In the genomic region with DNA sequence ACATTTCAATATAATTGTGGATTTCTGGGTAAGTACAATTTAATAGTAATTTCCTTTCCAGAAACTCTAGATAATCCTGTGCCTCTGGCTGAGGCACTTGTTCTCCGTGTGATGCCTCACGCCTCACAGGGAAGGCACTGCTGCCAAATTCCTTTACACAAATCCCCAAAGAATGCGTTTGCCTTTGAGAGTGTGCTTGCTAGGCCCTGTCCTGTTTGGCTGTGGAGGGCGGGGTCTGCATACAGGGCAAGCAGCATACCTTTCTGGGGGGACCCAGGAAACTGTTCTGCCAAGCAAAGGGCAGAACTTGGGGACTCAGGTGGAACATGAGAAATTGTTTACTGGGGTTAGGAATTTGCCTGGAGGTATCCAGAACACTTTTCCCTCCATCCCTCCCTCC, we compare ENCODE assay signal across 16 mouse cellular contexts. TPM values are rescaled to one million over a fixed set of nuclear protein-coding genes. Genes with fewer than 3 reads are reported as not detected.
DNase-seq lines count a peak whose midpoint lies in the region; ATAC-seq lines count a peak whose summit lies in the region.
"Had no signal": no experiment of that assay in that cellular context is flagged by ENCODE, and none has a peak within 500 bp of the region (broad histone marks: within the 10 kb centered on the region; RNA-seq: fewer than 3 reads in every experiment).

No protein-coding gene starts in this region.

- no peaks in the 10 kb centered on the region for H3K27me3 ChIP-seq in kidney, embryonic 14.5 days (ENCODE audit: control insufficient read depth, insufficient read depth, low read length)
- H3K27me3 ChIP-seq in embryonic facial prominence, embryonic 10.5 days (replicated peaks; ENCODE audit: low read depth, poor library complexity, severe bottlenecking) = no peaks in the 10 kb centered on the region
- H3K27me3 ChIP-seq in stomach, embryonic 16.5 days (ENCODE audit: control insufficient read depth, insufficient read depth, low read length) = no peaks in the 10 kb centered on the region

- no peak overlapping the region for H3K4me3 ChIP-seq in kidney, embryonic 14.5 days (ENCODE audit: low read length)
- no peak overlapping the region for H3K4me3 ChIP-seq in embryonic facial prominence, embryonic 10.5 days
- no peak overlapping the region for H3K4me3 ChIP-seq in stomach, embryonic 16.5 days (replicated peaks; ENCODE audit: low read length)
- H3K4me3 ChIP-seq: embryonic facial prominence, embryonic 12.5 days; heart, embryonic 10.5 days had no signal

- H3K4me1 ChIP-seq in kidney, embryonic 14.5 days (ENCODE audit: control insufficient read depth, insufficient read depth, low read length) = no peaks in the 10 kb centered on the region
- peaks cover 12% of the 10 kb centered on the region for H3K4me1 ChIP-seq in embryonic facial prominence, embryonic 10.5 days
- H3K4me1 ChIP-seq in stomach, embryonic 16.5 days (ENCODE audit: control insufficient read depth, insufficient read depth, low read length) = no peaks in the 10 kb centered on the region
- H3K4me1 ChIP-seq: heart, embryonic 10.5 days had no signal

- no peaks in the 10 kb centered on the region for H3K9me3 ChIP-seq in kidney, embryonic 14.5 days (ENCODE audit: control insufficient read depth, low read length)
- no peaks in the 10 kb centered on the region for H3K9me3 ChIP-seq in embryonic facial prominence, embryonic 10.5 days
- H3K9me3 ChIP-seq in stomach, embryonic 16.5 days (replicated peaks; ENCODE audit: control insufficient read depth, low read length) = no peaks in the 10 kb centered on the region
- H3K9me3 ChIP-seq: embryonic facial prominence, embryonic 12.5 days; heart, embryonic 10.5 days had no signal

- H3K27ac ChIP-seq in kidney, embryonic 14.5 days (ENCODE audit: low read depth, low read length) = no peak overlapping the region
- no peak overlapping the region for H3K27ac ChIP-seq in embryonic facial prominence, embryonic 10.5 days (replicated peaks)
- H3K27ac ChIP-seq in stomach, embryonic 16.5 days (ENCODE audit: low read length) = peak overlapping the region; percentile 41; the same call in 1 of the 2 replicates
- H3K27ac ChIP-seq: embryonic facial prominence, embryonic 12.5 days; heart, embryonic 10.5 days; hindbrain, postnatal 0 days had no signal

- no peak overlapping the region for H3K9ac ChIP-seq in kidney, embryonic 14.5 days (ENCODE audit: low read depth, low read length)
- no peak overlapping the region for H3K9ac ChIP-seq in stomach, embryonic 16.5 days (ENCODE audit: low read length)
- H3K9ac ChIP-seq: embryonic facial prominence, embryonic 12.5 days had no signal

- 35% methylated on average over 4 of the region's 4 CpGs for WGBS in kidney, embryonic 14.5 days
- WGBS in embryonic facial prominence, embryonic 10.5 days = 16% methylated on average over 4 of the region's 4 CpGs
- 19% methylated on average over 4 of the region's 4 CpGs for WGBS in stomach, embryonic 16.5 days

- no peak overlapping the region for H3K4me2 ChIP-seq in kidney, embryonic 14.5 days (replicated peaks; ENCODE audit: low read depth, low read length)
- no peak overlapping the region for H3K4me2 ChIP-seq in stomach, embryonic 16.5 days (ENCODE audit: low read depth, low read length)
- H3K4me2 ChIP-seq: embryonic facial prominence, embryonic 12.5 days had no signal

- ATAC-seq in kidney, embryonic 14.5 days (ENCODE audit: low FRiP score, low TSS enrichment) = no peak
- peak; percentile 40; the same call in 1 of the 2 replicates for ATAC-seq in stomach, embryonic 16.5 days (ENCODE audit: insufficient read depth, low FRiP score)
- ATAC-seq: CD4-positive, CD25-positive, alpha-beta regulatory T cell, adult 4 months; forebrain, embryonic 16.5 days; hindbrain, postnatal 0 days had no signal

- no peaks in the 10 kb centered on the region for H3K36me3 ChIP-seq in kidney, embryonic 14.5 days (ENCODE audit: control insufficient read depth, insufficient read depth, low read length)
- H3K36me3 ChIP-seq in embryonic facial prominence, embryonic 10.5 days (replicated peaks) = no peaks in the 10 kb centered on the region
- H3K36me3 ChIP-seq in stomach, embryonic 16.5 days (ENCODE audit: control insufficient read depth, insufficient read depth, low read length) = no peaks in the 10 kb centered on the region
- H3K36me3 ChIP-seq: embryonic facial prominence, embryonic 12.5 days; heart, embryonic 10.5 days had no signal

- peak; percentile 18 for DNase-seq in kidney, postnatal 10 days
- DNase-seq in urinary bladder, postnatal 14 days (ENCODE audit: low spot score) = peak; percentile 41
- no peak for DNase-seq in urinary bladder, postnatal 36 days (ENCODE audit: low spot score in 2 of 2)
- DNase-seq in embryonic facial prominence, embryonic 10.5 days (ENCODE audit: low spot score) = peak; percentile 30
- DNase-seq in heart, adult 9 months (ENCODE audit: low spot score in 2 of 2) = no peak
- DNase-seq in cerebellum, adult 8-10 months = no peak
- DNase-seq: gastrocnemius, postnatal 10 days; thymus, adult 18-20 months had no signal

RNA-seq across cellular contexts. Expression of gene Scel, which starts 12.2 kb away (rescaled TPM):
- polyA plus RNA-seq in kidney, embryonic 14.5 days (2014; fragmentation: Nextera tagmentation; extraction: Ambion mirVana) = 1.2 and 2.0 TPM in 2 replicates
- 0.10 and 0.14 TPM in 2 replicates for polyA plus RNA-seq in embryonic facial prominence, embryonic 10.5 days (2016; fragmentation: Nextera tagmentation; extraction: Ambion mirVana)
- 31.9 and 49.3 TPM in 2 replicates for polyA plus RNA-seq in stomach, embryonic 16.5 days (2015; fragmentation: Nextera tagmentation; extraction: Ambion mirVana)
- polyA plus RNA-seq: forebrain, embryonic 16.5 days; liver, adult 2 months had no signal

Comparison
In these comparisons a context has a peak if more than half of its experiments do, and no peak if none do; other contexts are left out.
1. DNase-seq: peak in kidney, postnatal 10 days (single experiment), urinary bladder, postnatal 14 days (single experiment) and embryonic facial prominence, embryonic 10.5 days (single experiment); none in urinary bladder, postnatal 36 days (0 of 2), heart, adult 9 months (0 of 2) and cerebellum, adult 8-10 months (single experiment).
2. RNA of gene Scel, which starts 12.2 kb away (polyA plus RNA-seq): 31.9 to 49.3 TPM in stomach, embryonic 16.5 days; 1.2 to 2.0 TPM in kidney, embryonic 14.5 days and 0.10 to 0.14 TPM in embryonic facial prominence, embryonic 10.5 days; every median in the first group is over 10 times any median in the second.